Mouse (Mus musculus) liver, embryonic 15.5 days (tissue): ENCODE measurements around the gene Slain2. TPM values are rescaled to one million over a fixed set of nuclear protein-coding genes. Genes with fewer than 3 reads are reported as not detected.

Experiments used
- ATAC-seq: fragments of 200-750 bp; cut with Nextera tagmentation; 2 replicates; pipeline ENCODE4 v1.8.0; 2017; ENCODE audit warnings: moderate number of reproducible peaks, mild to moderate bottlenecking, moderate library complexity; ENCODE audit not compliant: insufficient read depth
- H3K27ac ChIP-seq: fragments of 300-500 bp; sonication (generic); replicated peaks from 2 replicates; pipeline ENCODE4 v1.5.1; 2015; ENCODE audit warnings: mild to moderate bottlenecking, inconsistent platforms
- H3K27me3 ChIP-seq: fragments of 300-500 bp; sonication (generic); 2 replicates; pipeline ENCODE4 v1.6.1; 2015; ENCODE audit warnings: mild to moderate bottlenecking, inconsistent platforms
- H3K36me3 ChIP-seq: fragments of 300-500 bp; sonication (generic); replicated peaks from 2 replicates; pipeline ENCODE4 v1.6.1; 2015; ENCODE audit warnings: moderate library complexity, mild to moderate bottlenecking, inconsistent platforms
- H3K4me1 ChIP-seq: fragments of 300-500 bp; sonication (generic); replicated peaks from 2 replicates; pipeline ENCODE4 v1.6.1; 2015; ENCODE audit warnings: inconsistent platforms
- H3K4me2 ChIP-seq: fragments of 300-500 bp; sonication (generic); 2 replicates; pipeline ENCODE4 v1.6.1; 2015; ENCODE audit warnings: moderate library complexity, mild to moderate bottlenecking, inconsistent platforms
- H3K4me3 ChIP-seq: fragments of 300-500 bp; sonication (generic); replicated peaks from 2 replicates; pipeline ENCODE4 v1.5.1; 2015; ENCODE audit warnings: mild to moderate bottlenecking, inconsistent platforms
- H3K9ac ChIP-seq: fragments of 300-500 bp; sonication (generic); 2 replicates; pipeline ENCODE4 v1.6.1; 2015; ENCODE audit warnings: moderate library complexity, mild to moderate bottlenecking, inconsistent platforms
- H3K9me3 ChIP-seq: fragments of 300-500 bp; sonication (generic); replicated peaks from 2 replicates; pipeline ENCODE4 v1.6.1; 2016; ENCODE audit warnings: inconsistent platforms
- WGBS: fragments of 180-500 bp; shearing (Covaris S2); methylation state at CpG from one replicate; pipeline ENCODE4 v1.1.7; 2015; ENCODE audit warnings: mixed read lengths; ENCODE audit not compliant: insufficient replicate concordance; 5-methylcytosine and 5-hydroxymethylcytosine counted together
- polyA plus RNA-seq: library from polyadenylated mRNA; unstranded; fragments of >200 nt; fragmentation: Nextera tagmentation; extraction: Ambion mirVana; gene quantifications from 2 replicates; pipeline ENCODE4 v1.2.1, GENCODE M21; 2015

Gene Slain2
- polyA plus RNA-seq, 1 experiment from 2014 or later: 4.1 TPM

DNA sequence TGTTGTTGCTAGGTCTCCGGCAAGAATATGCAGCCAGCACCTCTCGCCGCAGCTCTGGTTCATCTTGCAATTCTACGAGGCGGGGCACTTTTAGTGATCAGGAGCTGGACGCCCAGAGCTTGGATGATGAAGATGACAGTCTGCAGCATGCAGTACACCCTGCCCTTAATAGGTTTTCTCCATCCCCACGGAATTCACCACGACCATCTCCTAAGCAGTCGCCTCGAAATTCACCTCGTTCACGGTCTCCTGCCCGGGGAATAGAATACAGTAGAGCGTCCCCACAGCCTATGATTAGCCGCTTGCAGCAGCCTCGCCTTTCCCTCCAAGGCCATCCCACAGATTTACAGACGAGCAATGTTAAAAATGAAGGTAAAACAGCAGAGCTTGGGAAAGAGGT lies 43.2 kb downstream of the Slain2 start:
- no peak overlapping the region for H3K9ac ChIP-seq
- H3K4me2 ChIP-seq: no peak overlapping the region
- no peak for ATAC-seq
- no peak overlapping the region for H3K27ac ChIP-seq
- 82% methylated on average over 17 of the region's 17 CpGs for WGBS
- no peaks in the 10 kb centered on the region for H3K9me3 ChIP-seq
- no peaks in the 10 kb centered on the region for H3K27me3 ChIP-seq
- H3K4me1 ChIP-seq: no peaks in the 10 kb centered on the region
- H3K36me3 ChIP-seq: 0 out of 2 replicates have a peak, but pooled peaks cover 6% of the 10 kb centered on the region
- H3K4me3 ChIP-seq: no peak overlapping the region

GRCm38 (mm10) chr5:72960096-72960495 lies 46.0 kb downstream of the Slain2 start:
- peaks cover 6% of the 10 kb centered on the region; the same call in 1 of the 2 replicates for H3K36me3 ChIP-seq
- no peak overlapping the region for H3K27ac ChIP-seq
- H3K27me3 ChIP-seq: no peaks in the 10 kb centered on the region
- no peak for ATAC-seq
- H3K4me2 ChIP-seq: no peak overlapping the region
- no peak overlapping the region for H3K9ac ChIP-seq
- H3K4me3 ChIP-seq: no peak overlapping the region
- H3K9me3 ChIP-seq: no peaks in the 10 kb centered on the region
- WGBS: 71% methylated on average over 6 of the region's 6 CpGs
- H3K4me1 ChIP-seq: no peaks in the 10 kb centered on the region

DNA sequence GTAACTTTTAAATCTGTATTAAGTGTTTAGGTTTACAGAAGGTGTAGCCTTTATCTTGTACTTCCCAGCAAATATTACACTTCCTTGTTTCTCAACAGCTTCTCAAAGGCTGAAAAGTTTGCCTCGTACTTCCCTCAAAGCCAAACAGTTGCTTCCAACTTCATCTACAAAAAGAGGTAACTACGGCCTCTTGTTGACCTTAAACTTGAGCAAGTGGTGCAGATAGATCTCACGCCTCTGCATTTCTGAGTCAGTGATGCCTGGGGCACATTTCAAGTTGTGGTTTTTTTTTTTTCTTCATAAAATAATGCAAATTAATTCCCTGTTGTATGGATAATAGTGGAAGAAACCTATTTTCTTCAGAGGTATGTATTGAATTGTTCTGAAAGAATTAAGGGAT lies 51.6 kb downstream of the Slain2 start:
- WGBS: 54% methylated on average over 3 of the region's 3 CpGs
- H3K27me3 ChIP-seq: no peaks in the 10 kb centered on the region
- H3K4me1 ChIP-seq: no peaks in the 10 kb centered on the region
- H3K9ac ChIP-seq: no peak overlapping the region
- H3K4me2 ChIP-seq: no peak overlapping the region
- no peaks in the 10 kb centered on the region for H3K9me3 ChIP-seq
- peaks cover 4% of the 10 kb centered on the region; the same call in 1 of the 2 replicates for H3K36me3 ChIP-seq
- no peak overlapping the region for H3K27ac ChIP-seq
- H3K4me3 ChIP-seq: no peak overlapping the region
- ATAC-seq: no peak

GRCm38 (mm10) chr5:72972435-72972834 lies 58.3 kb downstream of the Slain2 start:
- H3K9me3 ChIP-seq: no peaks in the 10 kb centered on the region
- peaks cover 9% of the 10 kb centered on the region; the same call in 1 of the 2 replicates for H3K36me3 ChIP-seq
- 62% methylated on average over 4 of the region's 4 CpGs for WGBS
- H3K4me3 ChIP-seq: no peak overlapping the region
- H3K27me3 ChIP-seq: no peaks in the 10 kb centered on the region
- H3K27ac ChIP-seq: no peak overlapping the region
- no peak overlapping the region for H3K9ac ChIP-seq
- no peak for ATAC-seq
- H3K4me1 ChIP-seq: no peaks in the 10 kb centered on the region
- no peak overlapping the region for H3K4me2 ChIP-seq

DNA sequence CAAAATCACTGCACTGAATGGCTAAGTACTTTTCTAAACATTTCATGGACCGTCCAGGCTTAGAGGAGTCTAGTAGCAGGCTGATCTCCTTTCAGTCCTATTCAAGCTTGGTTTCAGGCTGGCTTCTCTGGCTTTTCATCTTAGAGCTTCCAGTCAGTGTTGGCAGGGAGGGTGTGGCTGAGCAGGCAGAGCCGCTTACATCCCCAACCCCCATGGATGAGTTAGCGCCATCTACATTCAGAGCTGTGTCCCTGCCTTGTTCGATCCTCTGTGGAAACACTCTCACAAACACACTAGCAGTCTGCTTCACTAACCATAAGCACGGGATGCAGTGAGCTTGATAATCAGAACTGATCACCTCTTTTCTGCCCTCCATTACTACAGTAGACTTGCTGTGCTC lies 58.8 kb downstream of the Slain2 start:
- Histone ChIP-seq H3K27me3 (no peaks in the 10 kb centered on the region), H3K9me3 (no peaks in the 10 kb centered on the region), H3K9ac (no peak overlapping the region), H3K4me2 (no peak overlapping the region), H3K36me3 (peaks cover 9% of the 10 kb centered on the region; the same call in 1 of the 2 replicates), H3K4me1 (no peaks in the 10 kb centered on the region), H3K27ac (no peak overlapping the region), H3K4me3 (no peak overlapping the region)
- WGBS: 71% methylated on average over 5 of the region's 5 CpGs
- no peak for ATAC-seq

DNA sequence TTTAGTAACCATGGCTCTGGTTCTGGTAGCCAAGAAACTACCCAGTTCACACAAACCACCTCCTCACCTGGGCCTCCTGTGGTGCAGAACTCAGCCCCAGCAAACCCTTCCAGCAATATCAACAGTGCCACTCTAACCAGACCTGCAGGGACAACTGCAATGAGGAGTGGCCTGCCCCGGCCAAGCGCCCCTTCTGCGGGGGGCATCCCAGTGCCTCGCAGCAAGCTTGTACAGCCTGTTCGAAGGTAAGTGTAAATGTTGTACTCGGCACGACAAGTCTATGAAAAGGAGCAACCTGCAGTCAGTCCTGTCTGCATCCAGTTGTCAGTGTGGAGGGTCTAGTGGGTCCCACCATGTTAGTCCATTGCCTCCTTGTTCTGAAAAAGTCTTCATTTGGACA lies 60.5 kb downstream of the Slain2 start, which contains the start of gene Gm10135:
Gene Gm10135, minus strand, starts transcription at position 101 of the 400 bp plus-strand sequence.
- no peak within 1 kb of the TSS for H3K4me2 ChIP-seq
- H3K27ac ChIP-seq: no peak within 1 kb of the TSS
- 84% methylated on average over 7 of the region's 7 CpGs for WGBS
- no peak within 1 kb of the TSS for H3K4me3 ChIP-seq
- H3K4me1 ChIP-seq: no peaks in the 10 kb centered on the region
- peaks cover 9% of the 10 kb centered on the region; the same call in 1 of the 2 replicates for H3K36me3 ChIP-seq
- ATAC-seq: no peak
- H3K27me3 ChIP-seq: no peaks in the 10 kb centered on the region
- no peaks in the 10 kb centered on the region for H3K9me3 ChIP-seq
- H3K9ac ChIP-seq: no peak within 1 kb of the TSS

DNA sequence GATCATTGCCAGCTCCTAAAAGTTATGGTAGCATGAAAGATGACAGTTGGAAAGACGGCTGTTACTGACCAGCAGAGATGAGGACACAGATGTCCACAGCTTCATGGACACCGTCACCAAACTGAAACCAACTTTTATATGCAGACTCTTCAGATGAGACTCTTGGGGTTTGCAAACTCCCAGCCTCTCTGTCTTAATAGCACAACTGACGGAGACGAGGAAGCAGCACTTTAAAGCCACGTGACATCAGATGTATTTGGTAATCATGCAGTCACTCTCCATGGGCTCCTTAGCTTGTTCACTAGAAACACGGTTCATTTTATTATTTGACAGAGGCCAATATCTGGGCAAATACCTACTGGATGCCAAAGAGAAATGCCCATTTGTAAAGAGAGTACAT lies 61.9 kb downstream of the Slain2 start:
- no peak overlapping the region for H3K4me3 ChIP-seq
- H3K4me1 ChIP-seq: no peaks in the 10 kb centered on the region
- no peak overlapping the region for H3K27ac ChIP-seq
- peaks cover 9% of the 10 kb centered on the region; the same call in 1 of the 2 replicates for H3K36me3 ChIP-seq
- no peak overlapping the region for H3K9ac ChIP-seq
- H3K4me2 ChIP-seq: no peak overlapping the region
- H3K27me3 ChIP-seq: no peaks in the 10 kb centered on the region
- WGBS: 72% methylated on average over 6 of the region's 6 CpGs
- no peak for ATAC-seq
- no peaks in the 10 kb centered on the region for H3K9me3 ChIP-seq

DNA sequence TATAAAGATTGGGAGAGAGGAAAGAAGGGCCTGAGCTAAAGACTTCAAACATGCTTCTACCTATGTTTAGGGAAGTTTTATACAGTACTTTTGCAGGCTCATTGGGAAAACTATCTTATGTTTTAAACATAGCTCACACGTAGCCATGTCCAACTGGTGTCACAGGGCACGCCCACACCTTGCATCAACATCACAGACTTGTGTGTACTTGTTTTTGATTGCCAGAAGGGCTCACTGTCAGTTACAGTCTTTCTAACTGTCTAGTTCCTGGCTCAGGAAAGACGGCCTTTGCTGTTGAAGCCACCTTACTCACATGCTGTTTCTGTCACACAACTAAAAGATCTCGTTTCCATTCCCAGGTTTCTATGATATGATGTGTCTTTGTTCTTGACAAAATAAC lies 62.4 kb downstream of the Slain2 start:
- Histone ChIP-seq H3K27ac (no peak overlapping the region), H3K4me1 (no peaks in the 10 kb centered on the region), H3K4me3 (no peak overlapping the region), H3K36me3 (peaks cover 9% of the 10 kb centered on the region; the same call in 1 of the 2 replicates), H3K9ac (no peak overlapping the region), H3K4me2 (no peak overlapping the region), H3K9me3 (no peaks in the 10 kb centered on the region), H3K27me3 (no peaks in the 10 kb centered on the region)
- WGBS: 68% methylated on average over 4 of the region's 4 CpGs
- no peak for ATAC-seq

GRCm38 (mm10) chr5:72984091-72984490 lies 70.0 kb downstream of the Slain2 start:
- H3K4me1 ChIP-seq: no peaks in the 10 kb centered on the region
- 2% methylated on average over 2 of the region's 2 CpGs for WGBS

GRCm38 (mm10) chr5:72987786-72988185 lies 73.7 kb downstream of the Slain2 start:
- Histone ChIP-seq H3K9me3 (no peaks in the 10 kb centered on the region), H3K36me3 (no peaks in the 10 kb centered on the region), H3K4me3 (no peak overlapping the region), H3K4me2 (no peak overlapping the region), H3K9ac (no peak overlapping the region), H3K27me3 (no peaks in the 10 kb centered on the region), H3K4me1 (no peaks in the 10 kb centered on the region), H3K27ac (no peak overlapping the region)
- 71% methylated on average over 7 of the region's 7 CpGs for WGBS
- no peak for ATAC-seq

More at GRCm38 (mm10) chr5:72984091-72984490, 70.0 kb downstream of the Slain2 start:
- Histone ChIP-seq H3K4me3 (no peak overlapping the region), H3K9me3 (no peaks in the 10 kb centered on the region), H3K27ac (no peak overlapping the region), H3K27me3 (no peaks in the 10 kb centered on the region), H3K36me3 (no peaks in the 10 kb centered on the region), H3K4me2 (no peak overlapping the region), H3K9ac (no peak overlapping the region)
- no peak for ATAC-seq

GRCm38 (mm10) chr5:72989756-72990155 lies 75.7 kb downstream of the Slain2 start:
- no peak for ATAC-seq
- H3K36me3 ChIP-seq: no peaks in the 10 kb centered on the region
- no peak overlapping the region for H3K27ac ChIP-seq
- H3K27me3 ChIP-seq: no peaks in the 10 kb centered on the region
- no peak overlapping the region for H3K4me2 ChIP-seq
- no peak overlapping the region for H3K9ac ChIP-seq
- H3K4me3 ChIP-seq: no peak overlapping the region
- H3K4me1 ChIP-seq: no peaks in the 10 kb centered on the region
- 67% methylated on average over 8 of the region's 8 CpGs for WGBS
- no peaks in the 10 kb centered on the region for H3K9me3 ChIP-seq

- no peak overlapping the region for H3K4me3 ChIP-seq
- no peaks in the 10 kb centered on the region for H3K9me3 ChIP-seq
- no peak overlapping the region for H3K4me2 ChIP-seq
- no peak overlapping the region for H3K9ac ChIP-seq
- no peaks in the 10 kb centered on the region for H3K36me3 ChIP-seq
- no peaks in the 10 kb centered on the region for H3K4me1 ChIP-seq
- no peak for ATAC-seq
- H3K27ac ChIP-seq: no peak overlapping the region
- H3K27me3 ChIP-seq: no peaks in the 10 kb centered on the region
- WGBS: 38% methylated on average over 1 of the region's 1 CpGs
Measured at GRCm38 (mm10) chr5:72992474-72992873, 78.4 kb downstream of the Slain2 start.
